Mouse (Mus musculus) urinary bladder, postnatal 36 days (tissue): ENCODE measurements around the gene Dennd2a.
A peak's percentile ranks its signal among the peaks of the same experiment; 100 is the strongest.

Experiments used
- DNase-seq, 2 experiments: peaks; one replicate each; pipeline ENCODE4 v3.0.0; 2022; ENCODE audit warnings: low spot score in 2 of 2, mixed read lengths in 1 of 2

The Dennd2a gene

GRCm38 (mm10) chr6:39557723-39558261, at the start of gene Dennd2a:
Dennd2a (minus strand) TSS chr6:39557867.
- peak; percentile 40 to 66 for DNase-seq

- DNase-seq = no peak
These were observed 49.7 kb upstream of the Dennd2a start for GRCm38 (mm10) chr6:39607365-39607764.

GRCm38 (mm10) chr6:39606862-39607261, 49.2 kb upstream of the Dennd2a start:
- DNase-seq = no peak

GRCm38 (mm10) chr6:39606056-39606455, 48.4 kb upstream of the Dennd2a start:
- no peak for DNase-seq

GRCm38 (mm10) chr6:39604565-39604964, 46.9 kb upstream of the Dennd2a start:
- DNase-seq = no peak

GRCm38 (mm10) chr6:39601828-39602227, 44.2 kb upstream of the Dennd2a start:
- DNase-seq = no peak

GRCm38 (mm10) chr6:39600851-39601250, 43.2 kb upstream of the Dennd2a start:
- no peak for DNase-seq

- peak; percentile 94 for DNase-seq
These were observed 34.9 kb upstream of the Dennd2a start, which contains the start of gene Ndufb2 for GRCm38 (mm10) chr6:39592401-39593214. Ndufb2 (plus strand) TSS chr6:39592574.

- no peak for DNase-seq
These were observed 33.8 kb upstream of the Dennd2a start for GRCm38 (mm10) chr6:39591481-39591880.

GRCm38 (mm10) chr6:39585517-39585916, 27.9 kb upstream of the Dennd2a start, which contains the start of gene Gm42420:
Gm42420 (plus strand) TSS chr6:39585753.
- no peak for DNase-seq

GRCm38 (mm10) chr6:39581087-39581784, 23.6 kb upstream of the Dennd2a start:
- no peak for DNase-seq

GRCm38 (mm10) chr6:39580558-39580957, 22.9 kb upstream of the Dennd2a start:
- no peak for DNase-seq

GRCm38 (mm10) chr6:39579552-39579951, 21.9 kb upstream of the Dennd2a start:
- DNase-seq = no peak

- no peak for DNase-seq
These were observed 17.3 kb upstream of the Dennd2a start for GRCm38 (mm10) chr6:39574951-39575350.

- peak in 1 of 2 experiments; percentile 31 for DNase-seq
These were observed 16.8 kb upstream of the Dennd2a start for GRCm38 (mm10) chr6:39574555-39574869.

GRCm38 (mm10) chr6:39573791-39574554, 16.3 kb upstream of the Dennd2a start, which contains the start of gene Adck2:
Adck2 (plus strand) TSS chr6:39573873.
- DNase-seq = peak; percentile 65 to 82

- DNase-seq = no peak
These were observed 12.8 kb upstream of the Dennd2a start for GRCm38 (mm10) chr6:39570426-39570825.

- no peak for DNase-seq
These were observed 9.9 kb upstream of the Dennd2a start for GRCm38 (mm10) chr6:39567528-39567927.

GRCm38 (mm10) chr6:39562166-39563015, 4.7 kb upstream of the Dennd2a start:
- DNase-seq = peak; percentile 68 to 79

- no peak for DNase-seq
These were observed 1.7 kb upstream of the Dennd2a start for GRCm38 (mm10) chr6:39559276-39559939.
